ENCODE assay signal across 11 mouse cellular contexts in genomic region chr3:131593143-131593798, GRCm38 (mm10). TPM values are rescaled to one million over a fixed set of nuclear protein-coding genes. Genes with fewer than 3 reads are reported as not detected.
DNase-seq lines count a peak whose midpoint lies in the region; ATAC-seq and TF ChIP-seq lines count a peak whose summit lies in the region.
"Had no signal": no experiment of that assay in that cellular context is flagged by ENCODE, and none has a peak within 500 bp of the region (broad histone marks: within the 10 kb centered on the region; RNA-seq: fewer than 3 reads in every experiment).

No protein-coding gene starts in this region.

- no peaks in the 10 kb centered on the region for H3K4me1 ChIP-seq in hindbrain, postnatal 0 days (ENCODE audit: insufficient read depth, low read length)
- no peaks in the 10 kb centered on the region for H3K4me1 ChIP-seq in hindbrain, embryonic 10.5 days (replicated peaks)
- H3K4me1 ChIP-seq in midbrain, postnatal 0 days (ENCODE audit: insufficient read depth, low read length) = no peaks in the 10 kb centered on the region
- no peaks in the 10 kb centered on the region for H3K4me1 ChIP-seq in midbrain, embryonic 13.5 days (replicated peaks)
- H3K4me1 ChIP-seq in embryonic facial prominence, embryonic 15.5 days = peaks cover 8% of the 10 kb centered on the region; the same call in 1 of the 2 replicates

- no peak overlapping the region for H3K27ac ChIP-seq in hindbrain, postnatal 0 days
- H3K27ac ChIP-seq in hindbrain, embryonic 10.5 days = no peak overlapping the region
- no peak overlapping the region for H3K27ac ChIP-seq in midbrain, postnatal 0 days (ENCODE audit: low read depth, low read length)
- no peak overlapping the region for H3K27ac ChIP-seq in midbrain, embryonic 13.5 days
- H3K27ac ChIP-seq in embryonic facial prominence, embryonic 15.5 days (replicated peaks) = peak overlapping the region; percentile 76

- H3K4me3 ChIP-seq in hindbrain, postnatal 0 days (ENCODE audit: low read length) = no peak overlapping the region
- no peak overlapping the region for H3K4me3 ChIP-seq in hindbrain, embryonic 10.5 days
- no peak overlapping the region for H3K4me3 ChIP-seq in midbrain, postnatal 0 days (ENCODE audit: low read depth, low read length)
- H3K4me3 ChIP-seq in midbrain, embryonic 13.5 days (replicated peaks) = no peak overlapping the region
- no peak overlapping the region for H3K4me3 ChIP-seq in embryonic facial prominence, embryonic 15.5 days (replicated peaks)

- H3K4me2 ChIP-seq in hindbrain, postnatal 0 days (ENCODE audit: low read depth, low read length) = no peak overlapping the region
- no peak overlapping the region for H3K4me2 ChIP-seq in midbrain, postnatal 0 days (ENCODE audit: low read depth, low read length, poor library complexity, severe bottlenecking)
- no peak overlapping the region for H3K4me2 ChIP-seq in midbrain, embryonic 13.5 days (replicated peaks)
- H3K4me2 ChIP-seq in embryonic facial prominence, embryonic 15.5 days (replicated peaks) = no peak overlapping the region; the same call in 1 of the 2 replicates

- 73% methylated on average over 15 of the region's 15 CpGs for WGBS in hindbrain, postnatal 0 days
- 88% methylated on average over 15 of the region's 15 CpGs for WGBS in hindbrain, embryonic 10.5 days
- 76% methylated on average over 15 of the region's 15 CpGs for WGBS in midbrain, postnatal 0 days
- WGBS in midbrain, embryonic 13.5 days = 85% methylated on average over 15 of the region's 15 CpGs
- WGBS in embryonic facial prominence, embryonic 15.5 days = 41% methylated on average over 15 of the region's 15 CpGs

- DNase-seq in hindbrain, postnatal 0 days (ENCODE audit: low spot score) = peak; percentile 50
- no peak for DNase-seq in hindbrain, embryonic 10.5 days (ENCODE audit: low spot score)
- peak; percentile 58 for DNase-seq in midbrain, postnatal 0 days (ENCODE audit: low spot score)
- DNase-seq in thymus, postnatal 25 days = no peak
- no peak for DNase-seq in kidney, adult 8-10 months
- DNase-seq: kidney, postnatal 25 days; lung, postnatal 10 days; thymus, postnatal 36 days had no signal

- H3K36me3 ChIP-seq in hindbrain, postnatal 0 days (ENCODE audit: insufficient read depth, low read length) = no peaks in the 10 kb centered on the region; the same call in 1 of the 2 replicates
- peaks cover 68% of the 10 kb centered on the region for H3K36me3 ChIP-seq in hindbrain, embryonic 10.5 days
- H3K36me3 ChIP-seq in midbrain, postnatal 0 days (ENCODE audit: insufficient read depth, low read length) = peaks cover 17% of the 10 kb centered on the region; the same call in 1 of the 2 replicates
- H3K36me3 ChIP-seq in midbrain, embryonic 13.5 days = peaks cover 36% of the 10 kb centered on the region
- H3K36me3 ChIP-seq in embryonic facial prominence, embryonic 15.5 days = peaks cover 30% of the 10 kb centered on the region

- no peak for ATAC-seq in hindbrain, postnatal 0 days
- ATAC-seq in midbrain, postnatal 0 days (ENCODE audit: low FRiP score) = no peak
- no peak for ATAC-seq in midbrain, embryonic 13.5 days
- ATAC-seq in embryonic facial prominence, embryonic 15.5 days (ENCODE audit: insufficient number of reproducible peaks, low FRiP score, low TSS enrichment, low read depth) = no peak
- ATAC-seq: forebrain, embryonic 14.5 days had no signal

- H3K9ac ChIP-seq in hindbrain, postnatal 0 days (replicated peaks; ENCODE audit: low read length) = no peak overlapping the region
- H3K9ac ChIP-seq in midbrain, postnatal 0 days (replicated peaks; ENCODE audit: low read length, poor library complexity, severe bottlenecking) = no peak overlapping the region
- H3K9ac ChIP-seq in midbrain, embryonic 13.5 days (replicated peaks) = no peak overlapping the region
- H3K9ac ChIP-seq in embryonic facial prominence, embryonic 15.5 days = no peak overlapping the region

- no peaks in the 10 kb centered on the region for H3K27me3 ChIP-seq in hindbrain, postnatal 0 days (ENCODE audit: insufficient read depth, low read length)
- H3K27me3 ChIP-seq in hindbrain, embryonic 10.5 days (ENCODE audit: insufficient read depth, poor library complexity, severe bottlenecking) = no peaks in the 10 kb centered on the region
- no peaks in the 10 kb centered on the region for H3K27me3 ChIP-seq in midbrain, postnatal 0 days (ENCODE audit: insufficient read depth, low read length)
- H3K27me3 ChIP-seq in midbrain, embryonic 13.5 days = no peaks in the 10 kb centered on the region
- no peaks in the 10 kb centered on the region for H3K27me3 ChIP-seq in embryonic facial prominence, embryonic 15.5 days

- H3K9me3 ChIP-seq in hindbrain, postnatal 0 days (ENCODE audit: low read length) = no peaks in the 10 kb centered on the region
- no peaks in the 10 kb centered on the region for H3K9me3 ChIP-seq in hindbrain, embryonic 10.5 days
- H3K9me3 ChIP-seq in midbrain, postnatal 0 days (ENCODE audit: low read length) = no peaks in the 10 kb centered on the region
- H3K9me3 ChIP-seq in midbrain, embryonic 13.5 days = no peaks in the 10 kb centered on the region
- H3K9me3 ChIP-seq in embryonic facial prominence, embryonic 15.5 days (replicated peaks) = no peaks in the 10 kb centered on the region

- peak; percentile 59 for TF ChIP-seq CTCF in hindbrain, postnatal 0 days (IDR thresholded peaks at IDR 0.05; ENCODE audit: low read depth)
- peak; percentile 67 for TF ChIP-seq CTCF in midbrain, postnatal 0 days (IDR thresholded peaks at IDR 0.05)

RNA-seq across cellular contexts. Expression of gene Papss1, which starts 28.7 kb away (rescaled TPM):
- total RNA-seq in hindbrain, postnatal 0 days (2014; rRNA removed) = 135 and 145 TPM in 2 replicates
- 117 and 119 TPM in 2 replicates for polyA plus RNA-seq in hindbrain, postnatal 0 days (2015; fragmentation: Nextera tagmentation; extraction: Ambion mirVana)
- 64.0 and 66.5 TPM in 2 replicates for polyA plus RNA-seq in hindbrain, embryonic 10.5 days (2016; fragmentation: Nextera tagmentation; extraction: Ambion mirVana)
- 129 and 133 TPM in 2 replicates for total RNA-seq in midbrain, postnatal 0 days (2014; rRNA removed)
- 107 and 111 TPM in 2 replicates for polyA plus RNA-seq in midbrain, postnatal 0 days (2015; fragmentation: Nextera tagmentation; extraction: Ambion mirVana)
- polyA plus RNA-seq in midbrain, embryonic 13.5 days (2015; fragmentation: Nextera tagmentation; extraction: Ambion mirVana) = 101 TPM in 2 replicates
- 116 and 117 TPM in 2 replicates for polyA plus RNA-seq in embryonic facial prominence, embryonic 15.5 days (2015; fragmentation: Nextera tagmentation; extraction: Ambion mirVana)

Comparison
In these comparisons a context has a peak if more than half of its experiments do, and no peak if none do; other contexts are left out.
1. DNase-seq: peak in hindbrain, postnatal 0 days (single experiment) and midbrain, postnatal 0 days (single experiment); none in hindbrain, embryonic 10.5 days (single experiment), thymus, postnatal 25 days (single experiment) and kidney, adult 8-10 months (0 of 2).